Mouse (Mus musculus) myocyte (in vitro differentiated cells): ENCODE measurements at regions not wholly inside any gene's neighbourhood (a gene's known extent, or its start where the extent isn't known, plus 50 kb on each side); places are given as distances from the start of the nearest gene placed in this dataset.

ENCODE experiments used
- H3K27me3 ChIP-seq: one replicate; pipeline ENCODE4 v1.6.1; 2011; ENCODE audit not compliant: control insufficient read depth, insufficient read depth, insufficient read length
- H3K36me3 ChIP-seq: one replicate; pipeline ENCODE4 v1.6.1; 2011; ENCODE audit not compliant: control insufficient read depth, insufficient read depth
- H3K4me2 ChIP-seq: one replicate; pipeline ENCODE4 v1.6.1; 2011; ENCODE audit warnings: low read depth, control low read depth
- H3K4me3 ChIP-seq: one replicate; pipeline ENCODE4 v1.5.1; 2011; ENCODE audit warnings: mild to moderate bottlenecking, control low read depth, moderate library complexity
- H3K79me2 ChIP-seq: one replicate; pipeline ENCODE4 v1.6.1; 2011; ENCODE audit not compliant: control insufficient read depth, insufficient read depth
- H3ac ChIP-seq: one replicate; pipeline ENCODE4 v1.6.1; 2011; ENCODE audit not compliant: control insufficient read depth, insufficient read length
- CEBPB ChIP-seq: IDR thresholded peaks from 2 replicates; pipeline ENCODE4 v1.6.1; 2011; ENCODE audit warnings: mild to moderate bottlenecking, moderate library complexity; ENCODE audit not compliant: poor library complexity, insufficient read depth, severe bottlenecking
- E2F4 ChIP-seq: IDR thresholded peaks from one replicate; pipeline ENCODE4 v1.6.1; 2011; ENCODE audit warnings: mild to moderate bottlenecking, control low read depth, moderate library complexity; ENCODE audit not compliant: insufficient read depth
- MAX ChIP-seq: IDR thresholded peaks from one replicate; pipeline ENCODE4 v1.6.1; 2011; ENCODE audit warnings: low read depth, mild to moderate bottlenecking, control low read depth
- MYOD1 ChIP-seq, 3 experiments: IDR thresholded peaks; one replicate each; pipeline ENCODE4 v1.6.1; 2011; ENCODE audit warnings: control low read depth in 2 of 3, low read depth in 2 of 3, mild to moderate bottlenecking in 2 of 3, moderate library complexity in 1 of 3; ENCODE audit not compliant: insufficient read length in 2 of 3, control insufficient read depth in 1 of 3
- MYOG ChIP-seq, 3 experiments: IDR thresholded peaks; one replicate each; pipeline ENCODE4 v1.6.1; 2011; ENCODE audit warnings: control low read depth in 2 of 3, low read depth in 2 of 3, mild to moderate bottlenecking in 2 of 3; ENCODE audit not compliant: insufficient read length in 2 of 3, control insufficient read depth in 1 of 3, insufficient read depth in 1 of 3
- POLR2A ChIP-seq: IDR thresholded peaks from one replicate; pipeline ENCODE4 v1.6.1; 2011; ENCODE audit warnings: low read depth, mild to moderate bottlenecking, control low read depth, moderate library complexity; ENCODE audit not compliant: insufficient read length
- POLR2AphosphoS2 ChIP-seq: IDR thresholded peaks from one replicate; pipeline ENCODE4 v1.6.1; 2011; ENCODE audit warnings: low read depth, control low read depth; ENCODE audit not compliant: insufficient read length
- REST ChIP-seq: IDR thresholded peaks from one replicate; pipeline ENCODE4 v1.6.1; 2011; ENCODE audit warnings: mild to moderate bottlenecking, control low read depth, moderate library complexity; ENCODE audit not compliant: insufficient read depth, insufficient read length
- SRF ChIP-seq: IDR thresholded peaks from one replicate; pipeline ENCODE4 v1.6.1; 2011; ENCODE audit warnings: low read depth; ENCODE audit not compliant: control insufficient read depth, insufficient read length
- TCF12 ChIP-seq: IDR thresholded peaks from one replicate; pipeline ENCODE4 v1.6.1; 2011; ENCODE audit warnings: mild to moderate bottlenecking, control low read depth; ENCODE audit not compliant: poor library complexity, insufficient read depth, severe bottlenecking
- TCF3 ChIP-seq: IDR thresholded peaks from one replicate; pipeline ENCODE4 v1.6.1; 2011; ENCODE audit warnings: low read depth, control low read depth; ENCODE audit not compliant: insufficient read length
- USF1 ChIP-seq: IDR thresholded peaks from one replicate; pipeline ENCODE4 v1.6.1; 2011; ENCODE audit warnings: low read depth, mild to moderate bottlenecking, control low read depth, moderate library complexity

GRCm38 (mm10) chr4:32137243-32137642 is 101.4 kb upstream of the Bach2 start:
- Histone ChIP-seq H3ac (no peak overlapping the region), H3K4me3 (no peak overlapping the region), H3K36me3 (no peaks in the 10 kb centered on the region), H3K4me2 (no peak overlapping the region), H3K27me3 (no peaks in the 10 kb centered on the region), H3K79me2 (no peaks in the 10 kb centered on the region)
- TF ChIP-seq MYOG (IDR thresholded peaks at IDR 0.05; ENCODE audit: control insufficient read depth in 1 of 3, insufficient read depth in 1 of 3, insufficient read length in 2 of 3, low read depth in 2 of 3), result no peak
- TF ChIP-seq POLR2A, result no peak
- TF ChIP-seq USF1, result no peak
- no peak for TF ChIP-seq MYOD1 (IDR thresholded peaks at IDR 0.05; ENCODE audit: control insufficient read depth in 1 of 3, insufficient read length in 2 of 3, low read depth in 2 of 3)

- H3K4me2 ChIP-seq, result no peak overlapping the region
- H3K79me2 ChIP-seq, result no peaks in the 10 kb centered on the region
- H3K36me3 ChIP-seq, result no peaks in the 10 kb centered on the region
- H3ac ChIP-seq, result no peak overlapping the region
- H3K27me3 ChIP-seq, result no peaks in the 10 kb centered on the region
- H3K4me3 ChIP-seq, result no peak overlapping the region
- no peak for TF ChIP-seq REST
- TF ChIP-seq CEBPB, result no peak
Measured at GRCm38 (mm10) chr4:32137966-32138365, 100.6 kb upstream of the Bach2 start.

- no peak overlapping the region for H3ac ChIP-seq
- no peaks in the 10 kb centered on the region for H3K27me3 ChIP-seq
- no peaks in the 10 kb centered on the region for H3K36me3 ChIP-seq
- no peak overlapping the region for H3K4me2 ChIP-seq
- H3K4me3 ChIP-seq, result no peak overlapping the region
- no peaks in the 10 kb centered on the region for H3K79me2 ChIP-seq
- TF ChIP-seq MYOG (IDR thresholded peaks at IDR 0.05; ENCODE audit: control insufficient read depth in 1 of 3, insufficient read depth in 1 of 3, insufficient read length in 2 of 3, low read depth in 2 of 3) (no peak), POLR2A (no peak), MAX (no peak), REST (no peak), SRF (no peak), USF1 (no peak), E2F4 (no peak), TCF3 (no peak), MYOD1 (IDR thresholded peaks at IDR 0.05; ENCODE audit: control insufficient read depth in 1 of 3, insufficient read length in 2 of 3, low read depth in 2 of 3) (no peak)
Measured at GRCm38 (mm10) chr4:32139586-32139985, 99.0 kb upstream of the Bach2 start.

GRCm38 (mm10) chr4:32140068-32140467 is 98.5 kb upstream of the Bach2 start:
- no peak overlapping the region for H3K4me3 ChIP-seq
- H3ac ChIP-seq, result no peak overlapping the region
- H3K27me3 ChIP-seq, result no peaks in the 10 kb centered on the region
- no peak for TF ChIP-seq POLR2AphosphoS2
- TF ChIP-seq USF1, result no peak
- no peak for TF ChIP-seq MAX
- no peak for TF ChIP-seq TCF3
- no peaks in the 10 kb centered on the region for H3K36me3 ChIP-seq
- no peaks in the 10 kb centered on the region for H3K79me2 ChIP-seq
- no peak overlapping the region for H3K4me2 ChIP-seq

GRCm38 (mm10) chr4:32142198-32142597 is 96.4 kb upstream of the Bach2 start:
- Histone ChIP-seq H3ac (no peak overlapping the region), H3K79me2 (no peaks in the 10 kb centered on the region), H3K4me2 (no peak overlapping the region), H3K4me3 (no peak overlapping the region), H3K36me3 (no peaks in the 10 kb centered on the region), H3K27me3 (no peaks in the 10 kb centered on the region)
- TF ChIP-seq MYOG (IDR thresholded peaks at IDR 0.05; ENCODE audit: control insufficient read depth in 1 of 3, insufficient read depth in 1 of 3, insufficient read length in 2 of 3, low read depth in 2 of 3), result no peak
- no peak for TF ChIP-seq POLR2AphosphoS2
- no peak for TF ChIP-seq MYOD1 (IDR thresholded peaks at IDR 0.05; ENCODE audit: control insufficient read depth in 1 of 3, insufficient read length in 2 of 3, low read depth in 2 of 3)
- no peak for TF ChIP-seq TCF3
- no peak for TF ChIP-seq USF1
- TF ChIP-seq TCF12, result no peak

- Histone ChIP-seq H3K4me3 (no peak overlapping the region), H3K79me2 (no peaks in the 10 kb centered on the region), H3K4me2 (no peak overlapping the region), H3K27me3 (no peaks in the 10 kb centered on the region), H3K36me3 (no peaks in the 10 kb centered on the region), H3ac (no peak overlapping the region)
- TF ChIP-seq CEBPB, result no peak
Measured at GRCm38 (mm10) chr4:32147146-32147545, 91.5 kb upstream of the Bach2 start.
